Mouse (Mus musculus) forebrain, embryonic 15.5 days (tissue): ENCODE results near the gene Lrch1. TPM values are rescaled to one million over a fixed set of nuclear protein-coding genes. Genes with fewer than 3 reads are reported as not detected.

ENCODE experiments used
- polyA plus RNA-seq: library from polyadenylated mRNA; unstranded; fragments of >200 nt; fragmentation: Nextera tagmentation; extraction: Ambion mirVana; gene quantifications from 2 replicates; pipeline ENCODE4 v1.2.1, GENCODE M21; 2015

The Lrch1 gene
- polyA plus RNA-seq, 1 experiment from 2014 or later, result 10.9 TPM

Other genes starting within 250 kb of the Lrch1 start
- gene Esd, start 215.6 kb downstream of the Lrch1 start, polyA plus RNA-seq, result 280 and 285 TPM in 2 replicates
- gene Rubcnl, start 68.2 kb upstream of the Lrch1 start, polyA plus RNA-seq, result 0.28 and 0.42 TPM in 2 replicates
- gene Lrrc63, start 183.0 kb upstream of the Lrch1 start, polyA plus RNA-seq, result not detected in 2 replicates
- gene Lcp1, start 183.2 kb upstream of the Lrch1 start, polyA plus RNA-seq, result 11.2 and 12.4 TPM in 2 replicates